Mouse (Mus musculus): ENCODE data around the gene Cep57l1. TPM values are rescaled to one million over a fixed set of nuclear protein-coding genes. Genes with fewer than 3 reads are reported as not detected.

Gene Cep57l1
- polyA plus RNA-seq, 1 experiment from 2014 or later, result 24.9 TPM

DNA sequence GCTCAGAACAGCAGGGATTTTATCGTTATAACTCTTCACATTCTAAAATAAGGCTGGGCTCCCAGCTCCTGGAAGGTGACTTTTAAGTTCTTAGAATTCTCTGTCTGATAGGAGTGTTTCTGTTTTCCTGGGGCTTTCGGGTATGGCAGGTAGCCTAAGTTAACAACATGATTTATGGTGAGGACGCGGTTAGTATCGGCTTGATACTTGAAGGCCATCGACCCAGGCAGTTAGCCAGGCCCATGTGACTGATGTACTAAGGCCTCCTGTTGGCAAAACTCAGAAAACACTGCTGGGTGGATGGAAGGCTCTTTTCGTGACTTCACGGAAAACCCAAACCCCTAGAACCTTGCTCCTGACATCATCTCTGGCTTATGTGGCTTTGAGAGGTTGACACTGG is 100.3 kb downstream of the Cep57l1 start:
- Histone ChIP-seq H3K4me3 (ENCODE audit: low read depth, low read length) (no peak overlapping the region), H3K27me3 (ENCODE audit: control insufficient read depth, insufficient read depth, low read length) (no peaks in the 10 kb centered on the region), H3K4me1 (ENCODE audit: control insufficient read depth, insufficient read depth, low read length) (no peaks in the 10 kb centered on the region), H3K36me3 (replicated peaks; ENCODE audit: control insufficient read depth, insufficient read depth, low read depth, low read length) (no peaks in the 10 kb centered on the region), H3K9ac (replicated peaks; ENCODE audit: low read length) (no peak overlapping the region), H3K9me3 (replicated peaks; ENCODE audit: control insufficient read depth, low read length) (no peaks in the 10 kb centered on the region), H3K4me2 (ENCODE audit: low read depth, low read length) (no peak overlapping the region), H3K27ac (replicated peaks; ENCODE audit: low read depth, low read length) (no peak overlapping the region)
- DNase-seq (ENCODE audit: low spot score) (no peak), ATAC-seq (replicated peaks; ENCODE audit: insufficient number of reproducible peaks, low FRiP score, low TSS enrichment, low read depth) (no peak)
- WGBS, result 91% methylated on average over 8 of the region's 8 CpGs

DNA sequence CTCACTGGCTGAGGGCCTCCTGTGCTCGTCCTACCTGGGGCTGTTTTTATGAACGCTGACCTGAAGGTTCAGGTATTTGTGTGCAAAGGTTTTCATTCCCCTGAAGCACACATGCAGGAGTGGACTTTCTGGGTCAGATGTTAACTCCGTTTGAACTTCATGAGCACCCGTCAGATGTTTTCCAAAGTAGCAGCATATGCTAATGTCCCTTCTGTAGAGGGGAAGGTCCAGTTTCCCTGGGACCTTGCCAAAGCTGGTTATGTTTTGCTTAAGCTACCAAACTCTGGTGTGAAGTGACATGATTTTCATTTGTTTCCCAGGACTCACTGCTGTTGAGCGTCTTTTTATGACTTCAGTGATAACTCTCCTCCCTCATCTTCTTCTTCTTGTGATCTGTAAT is 110.0 kb downstream of the Cep57l1 start:
- H3K9me3 ChIP-seq (replicated peaks; ENCODE audit: control insufficient read depth, low read length), result no peaks in the 10 kb centered on the region
- WGBS, result 90% methylated on average over 5 of the region's 5 CpGs
- no peak overlapping the region for H3K9ac ChIP-seq (replicated peaks; ENCODE audit: low read length)
- no peak overlapping the region for H3K4me2 ChIP-seq (ENCODE audit: low read depth, low read length)
- H3K27me3 ChIP-seq (ENCODE audit: control insufficient read depth, insufficient read depth, low read length), result no peaks in the 10 kb centered on the region
- H3K36me3 ChIP-seq (replicated peaks; ENCODE audit: control insufficient read depth, insufficient read depth, low read depth, low read length), result no peaks in the 10 kb centered on the region
- ATAC-seq (replicated peaks; ENCODE audit: insufficient number of reproducible peaks, low FRiP score, low TSS enrichment, low read depth) (no peak), DNase-seq (ENCODE audit: low spot score) (no peak)
- H3K4me3 ChIP-seq (ENCODE audit: low read depth, low read length), result no peak overlapping the region
- no peaks in the 10 kb centered on the region for H3K4me1 ChIP-seq (ENCODE audit: control insufficient read depth, insufficient read depth, low read length)
- no peak overlapping the region for H3K27ac ChIP-seq (replicated peaks; ENCODE audit: low read depth, low read length)

DNA sequence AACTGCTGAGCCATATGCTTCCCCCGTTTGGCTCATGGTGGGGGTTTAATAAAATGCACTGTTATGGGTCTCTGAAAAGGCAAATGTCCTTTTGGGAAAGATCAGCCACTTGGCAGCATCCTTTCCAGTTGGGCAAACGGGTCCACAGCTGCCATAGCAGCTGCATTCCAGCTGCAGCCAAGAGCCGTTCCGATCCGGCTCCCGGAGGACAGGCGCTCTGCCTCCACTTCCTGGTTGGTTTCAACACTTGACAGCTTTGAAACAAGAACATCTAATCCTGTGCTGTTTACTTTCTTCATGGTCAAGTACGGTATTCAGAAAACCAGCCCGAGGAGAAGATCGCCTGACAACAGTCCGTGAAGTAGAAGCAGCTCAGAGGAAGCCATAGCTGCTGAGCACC is 112.6 kb downstream of the Cep57l1 start:
- no peak overlapping the region for H3K4me2 ChIP-seq (ENCODE audit: low read depth, low read length)
- no peaks in the 10 kb centered on the region for H3K27me3 ChIP-seq (ENCODE audit: control insufficient read depth, insufficient read depth, low read length)
- H3K4me3 ChIP-seq (ENCODE audit: low read depth, low read length), result no peak overlapping the region
- H3K36me3 ChIP-seq (replicated peaks; ENCODE audit: control insufficient read depth, insufficient read depth, low read depth, low read length), result no peaks in the 10 kb centered on the region
- no peak for ATAC-seq (replicated peaks; ENCODE audit: insufficient number of reproducible peaks, low FRiP score, low TSS enrichment, low read depth)
- H3K4me1 ChIP-seq (ENCODE audit: control insufficient read depth, insufficient read depth, low read length), result no peaks in the 10 kb centered on the region
- no peaks in the 10 kb centered on the region for H3K9me3 ChIP-seq (replicated peaks; ENCODE audit: control insufficient read depth, low read length)
- H3K9ac ChIP-seq (replicated peaks; ENCODE audit: low read length), result no peak overlapping the region
- DNase-seq (ENCODE audit: low spot score), result no peak
- WGBS, result 76% methylated on average over 11 of the region's 11 CpGs
- H3K27ac ChIP-seq (replicated peaks; ENCODE audit: low read depth, low read length), result no peak overlapping the region

DNA sequence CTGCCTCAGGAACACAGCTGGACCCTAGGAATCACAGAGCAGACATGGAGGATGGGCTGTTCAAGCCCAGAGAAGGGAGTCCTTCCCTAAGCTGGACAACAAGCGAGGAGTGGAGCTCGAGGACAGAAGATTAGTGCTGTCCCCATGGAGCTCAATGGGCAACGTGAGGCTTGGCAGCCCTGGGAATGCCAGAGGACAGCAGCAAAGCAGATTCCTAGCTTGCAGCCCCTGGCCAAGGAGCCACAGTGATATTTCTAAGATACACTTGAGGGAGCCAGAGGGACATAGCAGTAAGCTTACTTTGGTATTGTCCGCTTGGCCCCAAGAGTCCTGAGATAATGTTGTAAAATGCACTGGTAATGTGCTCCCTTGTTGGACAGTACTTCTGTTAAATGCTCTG is 118.7 kb downstream of the Cep57l1 start:
- Histone ChIP-seq H3K4me2 (ENCODE audit: low read depth, low read length) (no peak overlapping the region), H3K4me1 (ENCODE audit: control insufficient read depth, insufficient read depth, low read length) (no peaks in the 10 kb centered on the region; the same call in 1 of the 2 replicates), H3K4me3 (ENCODE audit: low read depth, low read length) (no peak overlapping the region), H3K9me3 (replicated peaks; ENCODE audit: control insufficient read depth, low read length) (no peaks in the 10 kb centered on the region), H3K9ac (replicated peaks; ENCODE audit: low read length) (no peak overlapping the region), H3K27me3 (ENCODE audit: control insufficient read depth, insufficient read depth, low read length) (no peaks in the 10 kb centered on the region), H3K27ac (replicated peaks; ENCODE audit: low read depth, low read length) (no peak overlapping the region), H3K36me3 (replicated peaks; ENCODE audit: control insufficient read depth, insufficient read depth, low read depth, low read length) (no peaks in the 10 kb centered on the region)
- DNase-seq (ENCODE audit: low spot score) (no peak), ATAC-seq (replicated peaks; ENCODE audit: insufficient number of reproducible peaks, low FRiP score, low TSS enrichment, low read depth) (no peak)
- WGBS, result 58% methylated on average over 4 of the region's 4 CpGs

DNA sequence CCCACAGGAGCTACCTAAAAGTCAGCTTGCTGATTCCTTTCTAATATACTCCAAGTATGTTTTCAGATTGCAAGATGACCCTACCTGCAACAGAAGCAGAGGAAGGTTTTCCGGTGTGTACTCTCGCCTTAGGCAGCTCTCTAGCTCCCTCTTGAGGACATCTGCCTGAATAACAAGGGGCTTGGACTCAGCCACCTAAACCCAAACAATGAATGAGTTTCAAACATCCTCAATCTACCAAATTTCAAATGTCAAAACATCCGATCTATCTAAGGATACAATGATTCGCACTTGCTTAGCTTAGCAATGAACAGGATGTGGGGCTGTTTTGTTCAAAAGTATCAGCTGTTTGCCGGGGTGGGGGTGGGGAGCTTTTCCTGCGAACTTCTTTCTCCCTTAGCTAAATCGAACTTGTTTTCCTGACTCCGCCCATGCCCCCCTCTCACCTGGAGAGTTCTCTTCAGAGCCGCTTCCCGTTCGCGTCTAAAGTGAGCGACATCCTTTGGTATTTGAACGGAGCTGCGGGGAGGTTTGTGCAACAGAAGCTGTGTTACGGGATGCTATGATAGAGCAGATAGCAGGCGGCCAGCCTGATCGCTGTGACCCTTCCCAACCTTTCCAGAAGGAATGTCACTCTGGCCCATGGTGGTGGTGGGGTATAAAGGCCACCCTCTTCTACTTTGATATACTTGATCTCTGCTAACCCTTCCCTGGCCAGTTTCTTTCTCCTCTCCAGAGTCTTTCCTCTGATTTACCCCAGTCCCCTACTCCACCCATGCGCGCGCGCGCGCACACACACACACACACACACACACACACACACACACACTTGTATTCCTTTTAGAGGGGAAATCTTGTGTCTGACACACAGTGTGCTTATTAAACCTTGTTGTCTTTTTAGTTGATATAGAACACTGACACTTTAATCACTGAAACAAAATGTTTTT is 119.5 kb downstream of the Cep57l1 start:
- 0 out of 2 replicates have a peak, but pooled peaks have one; percentile 44 for ATAC-seq (replicated peaks; ENCODE audit: insufficient number of reproducible peaks, low FRiP score, low TSS enrichment, low read depth)
- H3K27me3 ChIP-seq (ENCODE audit: control insufficient read depth, insufficient read depth, low read length), result no peaks in the 10 kb centered on the region

DNA sequence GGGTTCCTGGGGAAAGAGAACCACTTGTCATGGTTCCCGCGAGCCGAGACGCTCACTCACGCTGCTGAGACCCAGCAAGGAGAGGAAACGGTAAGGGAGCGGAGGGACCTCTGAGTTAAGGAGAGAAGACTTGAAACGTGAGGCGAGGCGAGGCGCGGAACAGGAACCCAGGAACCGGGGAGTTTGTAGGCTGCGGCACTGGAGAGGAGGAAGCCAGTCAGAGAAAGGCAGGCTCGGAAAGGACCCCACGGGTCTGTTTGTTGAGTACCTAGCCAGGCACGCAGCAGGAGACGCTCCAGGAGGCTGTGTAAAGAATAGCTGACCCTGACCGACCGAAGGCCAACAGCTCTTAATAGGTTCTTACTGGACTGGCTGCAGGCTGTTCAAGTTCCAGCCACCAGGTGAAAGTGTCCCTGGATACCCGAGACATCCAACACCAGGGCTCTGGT is 125.1 kb downstream of the Cep57l1 start:
- DNase-seq (ENCODE audit: low spot score), result peak; percentile 29
- no peak for ATAC-seq (replicated peaks; ENCODE audit: insufficient number of reproducible peaks, low FRiP score, low TSS enrichment, low read depth)
- Histone ChIP-seq H3K9ac (replicated peaks; ENCODE audit: low read length) (peak overlapping the region; percentile 32), H3K27me3 (ENCODE audit: control insufficient read depth, insufficient read depth, low read length) (no peaks in the 10 kb centered on the region), H3K4me1 (ENCODE audit: control insufficient read depth, insufficient read depth, low read length) (no peaks in the 10 kb centered on the region), H3K27ac (replicated peaks; ENCODE audit: low read depth, low read length) (no peak overlapping the region), H3K4me3 (ENCODE audit: low read depth, low read length) (peak overlapping the region; percentile 15), H3K4me2 (ENCODE audit: low read depth, low read length) (peak overlapping the region; percentile 25), H3K36me3 (replicated peaks; ENCODE audit: control insufficient read depth, insufficient read depth, low read depth, low read length) (no peaks in the 10 kb centered on the region), H3K9me3 (replicated peaks; ENCODE audit: control insufficient read depth, low read length) (no peaks in the 10 kb centered on the region)
- WGBS, result 3% methylated on average over 21 of the region's 21 CpGs

More for the DNA sequence above, 119.5 kb downstream of the Cep57l1 start:
- H3K9ac ChIP-seq (replicated peaks; ENCODE audit: low read length), result peak overlapping the region; percentile 51
- peak overlapping the region; percentile 39 for H3K4me3 ChIP-seq (ENCODE audit: low read depth, low read length)
- H3K4me1 ChIP-seq (ENCODE audit: control insufficient read depth, insufficient read depth, low read length), result no peaks in the 10 kb centered on the region; the same call in 1 of the 2 replicates
- H3K27ac ChIP-seq (replicated peaks; ENCODE audit: low read depth, low read length), result no peak overlapping the region
- WGBS, result 21% methylated on average over 24 of the region's 24 CpGs
- DNase-seq (ENCODE audit: low spot score), result peak; percentile 88
- no peaks in the 10 kb centered on the region for H3K9me3 ChIP-seq (replicated peaks; ENCODE audit: control insufficient read depth, low read length)
- H3K36me3 ChIP-seq (replicated peaks; ENCODE audit: control insufficient read depth, insufficient read depth, low read depth, low read length), result no peaks in the 10 kb centered on the region
- H3K4me2 ChIP-seq (ENCODE audit: low read depth, low read length), result peak overlapping the region; percentile 62

DNA sequence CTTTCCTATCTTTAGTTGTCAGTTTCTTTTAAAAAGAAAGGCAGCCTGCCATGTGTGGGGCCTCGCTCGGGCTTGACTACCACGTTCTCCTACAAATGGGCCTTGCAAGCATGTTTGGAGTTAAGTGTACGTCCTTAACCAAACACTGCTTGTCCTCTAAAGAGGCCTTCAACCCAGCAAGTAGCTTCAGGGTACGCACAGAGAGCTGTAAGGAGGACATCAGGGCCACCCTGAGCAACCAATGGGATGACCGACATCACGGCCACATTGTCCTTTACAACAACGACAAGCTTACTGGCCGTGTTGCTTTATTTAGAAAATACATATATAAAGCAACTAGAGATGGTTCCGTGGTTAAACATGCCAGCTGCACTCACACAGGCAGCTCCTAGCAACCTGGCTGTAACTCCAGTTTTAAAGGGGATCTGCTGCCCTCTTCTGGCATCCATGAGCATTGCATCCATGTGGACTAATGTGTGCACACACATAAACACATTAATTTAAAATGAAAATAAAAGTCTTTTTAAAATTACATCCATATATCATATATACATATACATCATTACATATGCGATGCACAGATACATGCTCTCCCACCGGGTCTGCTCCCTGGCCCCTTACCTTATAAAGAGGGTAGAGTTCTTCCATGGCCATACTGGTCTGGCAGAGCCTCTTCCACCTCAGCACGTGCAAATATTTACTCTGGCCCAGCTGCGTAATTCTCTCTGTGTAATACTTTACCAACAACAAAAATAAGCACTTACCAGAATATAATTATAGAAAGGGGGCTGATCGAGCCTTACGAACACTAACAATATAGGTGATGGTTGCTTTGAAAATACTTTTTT is 126.9 kb downstream of the Cep57l1 start:
- 43% methylated on average over 16 of the region's 16 CpGs for WGBS
- H3K4me3 ChIP-seq (ENCODE audit: low read depth, low read length), result no peak overlapping the region
- no peaks in the 10 kb centered on the region; the same call in 1 of the 2 replicates for H3K4me1 ChIP-seq (ENCODE audit: control insufficient read depth, insufficient read depth, low read length)
- H3K9me3 ChIP-seq (replicated peaks; ENCODE audit: control insufficient read depth, low read length), result no peaks in the 10 kb centered on the region
- H3K36me3 ChIP-seq (replicated peaks; ENCODE audit: control insufficient read depth, insufficient read depth, low read depth, low read length), result no peaks in the 10 kb centered on the region
- no peak overlapping the region for H3K27ac ChIP-seq (replicated peaks; ENCODE audit: low read depth, low read length)
- ATAC-seq (replicated peaks; ENCODE audit: insufficient number of reproducible peaks, low FRiP score, low TSS enrichment, low read depth), result no peak
- H3K4me2 ChIP-seq (ENCODE audit: low read depth, low read length), result no peak overlapping the region
- no peak overlapping the region for H3K9ac ChIP-seq (replicated peaks; ENCODE audit: low read length)
- peak; percentile 90 for DNase-seq (ENCODE audit: low spot score)
- H3K27me3 ChIP-seq (ENCODE audit: control insufficient read depth, insufficient read depth, low read length), result no peaks in the 10 kb centered on the region

Data from embryonic facial prominence, embryonic 11.5 days (tissue).